Mouse (Mus musculus): Measurements from ENCODE around the gene Lrfn3. TPM values are rescaled to one million over a fixed set of nuclear protein-coding genes. Genes with fewer than 3 reads are reported as not detected.

The Lrfn3 gene
- polyA plus RNA-seq (2012; rRNA removed) = 1.4 and 1.7 TPM in 2 replicates
- 0.79 and 1.2 TPM in 2 replicates for polyA plus RNA-seq (2014; fragmentation: Nextera tagmentation; extraction: Ambion mirVana)

DNA sequence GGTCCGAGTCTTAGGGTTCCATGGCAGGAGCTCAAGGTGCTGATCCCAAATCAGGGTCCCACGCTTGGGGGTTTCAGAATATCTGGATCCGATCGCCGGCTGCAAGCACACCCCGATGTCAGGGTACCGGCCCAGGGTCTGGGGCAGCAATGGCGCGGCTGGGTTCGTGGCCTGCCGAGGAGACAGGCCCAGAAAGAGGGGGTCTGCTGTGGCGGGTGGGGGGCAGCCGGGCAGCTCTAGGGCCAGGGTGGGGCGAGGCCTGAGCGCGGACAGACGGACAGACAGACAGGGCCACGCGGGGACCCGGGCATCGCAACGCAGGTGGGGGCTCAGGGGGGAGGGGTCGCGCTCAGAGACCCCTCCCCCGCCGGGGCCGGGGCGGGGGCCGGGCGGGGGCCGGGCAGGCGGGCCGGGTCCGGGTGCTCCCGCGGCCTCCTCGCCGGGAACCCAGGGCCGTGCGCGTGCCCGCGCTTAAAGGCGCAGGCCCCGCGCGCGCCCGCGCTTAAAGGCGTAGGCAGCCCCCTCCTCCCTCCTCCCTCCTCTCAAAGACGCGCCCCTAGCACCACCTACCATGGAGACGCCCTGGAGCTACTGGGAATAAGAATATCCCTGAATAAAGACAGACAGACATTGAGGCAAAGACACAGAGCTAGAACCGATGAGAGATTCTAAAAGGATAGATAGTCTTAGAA, at the start of gene Lrfn3:
Lrfn3 (minus strand) TSS at position 121 of the 692 bp plus-strand sequence.
- H3K27me3 ChIP-seq (ENCODE audit: control insufficient read depth, insufficient read depth, low read length) = peaks cover 9% of the 10 kb centered on the region
- DNase-seq (ENCODE audit: low read depth in 3 of 3, low spot score in 3 of 3) = no peak

DNA sequence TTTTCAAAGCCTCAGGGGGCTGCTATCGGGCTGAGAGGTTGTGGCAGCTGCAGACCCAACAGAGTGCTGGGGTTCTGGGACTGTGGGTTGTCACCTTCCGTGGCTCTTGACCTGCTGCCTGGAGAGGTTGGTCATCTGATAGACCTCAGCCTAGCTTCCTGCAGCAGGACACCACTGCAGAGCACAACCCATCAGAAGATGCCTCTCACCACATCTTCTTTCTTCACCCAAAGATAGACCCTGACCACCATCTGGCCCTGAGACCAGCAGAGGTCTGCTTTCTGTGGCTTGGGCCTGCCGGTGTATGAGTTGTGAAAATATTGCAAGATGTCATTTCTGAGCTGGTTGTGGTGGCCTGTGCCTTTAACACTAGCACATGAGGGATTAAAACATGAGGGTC, 48.5 kb upstream of the Lrfn3 start:
- Histone ChIP-seq H3K4me3 (ENCODE audit: insufficient read depth in 1 of 2, low read depth in 2 of 2, low read length in 2 of 2) (no peak overlapping the region), H3K4me1 (replicated peaks; ENCODE audit: control insufficient read depth in 2 of 2, insufficient read depth in 2 of 2, low read length in 1 of 2) (peaks cover 0 to 5% of the 10 kb centered on the region in 2 experiments; a peak in 1 of 4 replicates), H3K27me3 (ENCODE audit: control insufficient read depth, insufficient read depth, low read length) (no peaks in the 10 kb centered on the region), H3K9me3 (ENCODE audit: control insufficient read depth, low read length) (no peaks in the 10 kb centered on the region), H3K9ac (replicated peaks) (no peak overlapping the region), H3K4me2 (ENCODE audit: low read depth) (no peak overlapping the region), H3K27ac (no peak overlapping the region), H3K36me3 (replicated peaks; ENCODE audit: control insufficient read depth, insufficient read depth, low read depth) (no peaks in the 10 kb centered on the region)
- ATAC-seq (ENCODE audit: insufficient read depth) (no peak), DNase-seq (ENCODE audit: low read depth in 3 of 3, low spot score in 3 of 3) (no peak)
- WGBS (ENCODE audit: insufficient replicate concordance) = 31% methylated on average over 3 of the region's 3 CpGs
- TF ChIP-seq EP300 (IDR thresholded peaks at IDR 0.05; ENCODE audit: low read depth) (no peak), CTCF (IDR thresholded peaks at IDR 0.05; ENCODE audit: low read depth) (no peak)

More for the DNA sequence above, at the start of gene Lrfn3:
- H3K27ac ChIP-seq = no peak within 1 kb of the TSS
- no peaks in the 10 kb centered on the region for H3K4me1 ChIP-seq (replicated peaks; ENCODE audit: control insufficient read depth in 2 of 2, insufficient read depth in 2 of 2, low read length in 1 of 2)
- peak within 1 kb of the TSS; percentile 52 for H3K4me2 ChIP-seq (ENCODE audit: low read depth)
- no peaks in the 10 kb centered on the region for H3K9me3 ChIP-seq (ENCODE audit: control insufficient read depth, low read length)
- H3K4me3 ChIP-seq (ENCODE audit: insufficient read depth in 1 of 2, low read depth in 2 of 2, low read length in 2 of 2) = peak within 1 kb of the TSS; percentile 51 to 52
- WGBS (ENCODE audit: insufficient replicate concordance) = 2% methylated on average over 53 of the region's 55 CpGs
- TF ChIP-seq EP300 (IDR thresholded peaks at IDR 0.05; ENCODE audit: low read depth) (no peak), CTCF (IDR thresholded peaks at IDR 0.05; ENCODE audit: low read depth) (no peak)
- 0 out of 2 replicates have a peak, but pooled peaks have one; percentile 14 for ATAC-seq (ENCODE audit: insufficient read depth)
- no peaks in the 10 kb centered on the region for H3K36me3 ChIP-seq (replicated peaks; ENCODE audit: control insufficient read depth, insufficient read depth, low read depth)
- H3K9ac ChIP-seq (replicated peaks) = peak within 1 kb of the TSS; percentile 3; the same call in 1 of the 2 replicates

DNA sequence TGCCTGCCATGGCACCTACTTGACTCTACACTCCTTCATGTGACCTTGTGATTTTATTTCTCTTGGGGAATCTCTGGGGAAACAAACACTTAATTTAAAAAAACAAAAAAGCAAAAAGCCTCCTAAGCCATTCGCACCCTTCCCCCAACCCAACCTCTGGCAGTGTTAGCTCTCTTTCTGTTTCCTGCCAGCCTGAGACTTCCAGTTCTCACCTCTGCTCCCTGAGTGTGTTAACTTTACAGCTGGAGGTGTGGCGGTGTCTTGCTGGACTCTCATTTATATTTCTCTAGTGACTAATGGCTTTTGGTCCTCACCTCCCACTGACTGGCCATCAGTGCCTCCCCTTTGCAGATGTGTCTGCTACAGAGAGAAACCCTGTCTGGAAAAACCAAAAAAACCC, 47.2 kb upstream of the Lrfn3 start:
- peaks cover 0 to 5% of the 10 kb centered on the region in 2 experiments; a peak in 1 of 4 replicates for H3K4me1 ChIP-seq (replicated peaks; ENCODE audit: control insufficient read depth in 2 of 2, insufficient read depth in 2 of 2, low read length in 1 of 2)
- ATAC-seq (ENCODE audit: insufficient read depth) (no peak), DNase-seq (ENCODE audit: low read depth in 3 of 3, low spot score in 3 of 3) (no peak)
- H3K9me3 ChIP-seq (ENCODE audit: control insufficient read depth, low read length) = no peaks in the 10 kb centered on the region
- no peak overlapping the region for H3K9ac ChIP-seq (replicated peaks)
- H3K27me3 ChIP-seq (ENCODE audit: control insufficient read depth, insufficient read depth, low read length) = no peaks in the 10 kb centered on the region
- 59% methylated on average over 2 of the region's 2 CpGs for WGBS (ENCODE audit: insufficient replicate concordance)
- H3K4me2 ChIP-seq (ENCODE audit: low read depth) = no peak overlapping the region
- no peaks in the 10 kb centered on the region for H3K36me3 ChIP-seq (replicated peaks; ENCODE audit: control insufficient read depth, insufficient read depth, low read depth)
- no peak for TF ChIP-seq CTCF (IDR thresholded peaks at IDR 0.05; ENCODE audit: low read depth)
- no peak for TF ChIP-seq EP300 (IDR thresholded peaks at IDR 0.05; ENCODE audit: low read depth)
- no peak overlapping the region for H3K27ac ChIP-seq
- H3K4me3 ChIP-seq (ENCODE audit: insufficient read depth in 1 of 2, low read depth in 2 of 2, low read length in 2 of 2) = no peak overlapping the region

DNA sequence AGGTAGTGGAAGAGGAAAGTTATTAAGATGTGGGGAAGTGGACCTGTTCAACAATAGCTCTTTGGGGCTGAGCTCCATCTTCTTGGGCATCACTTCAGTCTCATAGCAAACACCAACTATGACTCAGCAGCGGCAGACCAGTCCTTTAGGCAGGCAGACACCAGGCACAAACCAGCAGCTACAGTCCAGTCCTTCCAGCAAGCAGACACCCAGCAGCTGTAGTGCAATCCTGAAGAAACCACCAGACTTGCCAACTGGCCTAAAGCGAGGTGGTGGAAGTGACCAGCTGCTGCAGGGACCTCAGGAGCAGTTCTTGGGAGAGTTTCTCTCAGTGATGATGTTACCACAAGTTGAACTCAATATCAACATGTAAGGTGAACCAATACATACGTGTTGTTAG, 46.1 kb upstream of the Lrfn3 start:
- TF ChIP-seq EP300 (IDR thresholded peaks at IDR 0.05; ENCODE audit: low read depth) (no peak), CTCF (IDR thresholded peaks at IDR 0.05; ENCODE audit: low read depth) (no peak)
- Histone ChIP-seq H3K4me1 (replicated peaks; ENCODE audit: control insufficient read depth in 2 of 2, insufficient read depth in 2 of 2, low read length in 1 of 2) (peaks cover 0 to 5% of the 10 kb centered on the region in 2 experiments; a peak in 1 of 4 replicates), H3K9me3 (ENCODE audit: control insufficient read depth, low read length) (no peaks in the 10 kb centered on the region), H3K4me3 (ENCODE audit: insufficient read depth in 1 of 2, low read depth in 2 of 2, low read length in 2 of 2) (no peak overlapping the region), H3K9ac (replicated peaks) (no peak overlapping the region), H3K4me2 (ENCODE audit: low read depth) (no peak overlapping the region), H3K27me3 (ENCODE audit: control insufficient read depth, insufficient read depth, low read length) (no peaks in the 10 kb centered on the region), H3K27ac (no peak overlapping the region), H3K36me3 (replicated peaks; ENCODE audit: control insufficient read depth, insufficient read depth, low read depth) (no peaks in the 10 kb centered on the region)
- DNase-seq (ENCODE audit: low read depth in 3 of 3, low spot score in 3 of 3) (no peak), ATAC-seq (ENCODE audit: insufficient read depth) (no peak)
- WGBS (ENCODE audit: insufficient replicate concordance) = 49% methylated on average over 3 of the region's 3 CpGs

DNA sequence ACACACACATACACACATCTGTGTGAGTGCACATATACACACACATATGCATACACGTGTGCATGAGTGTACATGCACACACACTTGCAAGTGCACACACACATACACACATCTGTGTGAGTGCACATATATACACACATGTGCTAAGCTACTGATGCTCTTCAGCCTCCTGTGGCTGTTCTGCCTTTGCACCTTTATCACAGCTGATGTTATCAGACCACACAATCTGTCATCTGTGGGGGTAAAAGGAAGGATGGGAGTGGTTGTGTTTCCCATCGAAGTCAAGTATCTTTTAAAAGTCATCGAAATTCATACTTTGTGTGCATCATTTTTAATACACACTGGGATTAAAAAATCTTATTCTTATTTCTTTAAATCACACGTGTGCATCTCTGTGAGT, 39.8 kb upstream of the Lrfn3 start:
- no peak for ATAC-seq (ENCODE audit: insufficient read depth)
- no peak for TF ChIP-seq CTCF (IDR thresholded peaks at IDR 0.05; ENCODE audit: low read depth)
- no peak for TF ChIP-seq EP300 (IDR thresholded peaks at IDR 0.05; ENCODE audit: low read depth)
- Histone ChIP-seq H3K36me3 (replicated peaks; ENCODE audit: control insufficient read depth, insufficient read depth, low read depth) (no peaks in the 10 kb centered on the region), H3K4me3 (ENCODE audit: insufficient read depth in 1 of 2, low read depth in 2 of 2, low read length in 2 of 2) (no peak overlapping the region), H3K9ac (replicated peaks) (no peak overlapping the region), H3K9me3 (ENCODE audit: control insufficient read depth, low read length) (no peaks in the 10 kb centered on the region), H3K4me2 (ENCODE audit: low read depth) (no peak overlapping the region), H3K4me1 (replicated peaks; ENCODE audit: control insufficient read depth in 2 of 2, insufficient read depth in 2 of 2, low read length in 1 of 2) (no peaks in the 10 kb centered on the region), H3K27me3 (ENCODE audit: control insufficient read depth, insufficient read depth, low read length) (no peaks in the 10 kb centered on the region), H3K27ac (no peak overlapping the region)
- WGBS (ENCODE audit: insufficient replicate concordance) = 30% methylated on average over 4 of the region's 4 CpGs
- no peak for DNase-seq (ENCODE audit: low read depth in 3 of 3, low spot score in 3 of 3)

Measured in liver, embryonic 14.5 days (tissue).